Mouse (Mus musculus): ENCODE measurements around the gene Lrrc75b. TPM values are rescaled to one million over a fixed set of nuclear protein-coding genes. Genes with fewer than 3 reads are reported as not detected.

Lrrc75b gene
- polyA plus RNA-seq, 1 experiment: not detected

- Histone ChIP-seq H3K9me3 (replicated peaks; ENCODE audit: control insufficient read depth, insufficient read depth, low read length, poor library complexity, severe bottlenecking) (no peaks in the 10 kb centered on the region), H3K4me3 (ENCODE audit: low read depth, low read length) (no peak overlapping the region), H3K27me3 (ENCODE audit: control insufficient read depth, insufficient read depth, low read length, poor library complexity, severe bottlenecking) (no peaks in the 10 kb centered on the region), H3K36me3 (ENCODE audit: control insufficient read depth, insufficient read depth, low read length, poor library complexity, severe bottlenecking) (peaks cover 56% of the 10 kb centered on the region), H3K9ac (ENCODE audit: low read depth, poor library complexity, severe bottlenecking) (no peak overlapping the region), H3K27ac (ENCODE audit: insufficient read depth, low read length) (no peak overlapping the region), H3K4me1 (ENCODE audit: control insufficient read depth, insufficient read depth, low read length) (no peaks in the 10 kb centered on the region)
- TF ChIP-seq EP300 (IDR thresholded peaks at IDR 0.05; ENCODE audit: insufficient read depth, low read depth, low read length) (no peak), CTCF (IDR thresholded peaks at IDR 0.05; ENCODE audit: low read depth, low read length) (no peak), POLR2A (IDR thresholded peaks at IDR 0.05; ENCODE audit: insufficient read depth, low read length) (no peak)
These were observed 38.5 kb downstream of the Lrrc75b start for GRCm38 (mm10) chr10:75521643-75522042.

DNA sequence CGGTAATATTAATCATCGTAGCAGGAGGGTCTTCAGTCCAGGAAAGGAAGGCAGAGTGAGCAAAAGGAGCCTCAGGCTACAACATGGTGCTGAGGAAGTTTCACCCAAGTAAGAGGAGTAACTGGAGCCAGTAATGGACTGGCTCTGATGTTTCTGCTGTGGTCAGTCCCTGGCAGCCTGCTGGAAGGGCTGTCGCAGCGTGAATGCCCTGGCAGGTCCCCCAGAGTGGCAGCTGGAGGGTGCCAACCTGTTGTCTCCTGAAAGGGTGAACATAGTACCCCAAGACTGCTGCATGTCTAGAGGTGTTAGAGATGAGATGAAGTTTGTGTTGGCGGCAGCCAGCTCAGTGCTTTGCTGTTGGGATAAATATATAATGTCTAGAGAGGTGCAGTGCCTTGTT is 39.5 kb downstream of the Lrrc75b start:
- no peaks in the 10 kb centered on the region for H3K9me3 ChIP-seq (replicated peaks; ENCODE audit: control insufficient read depth, insufficient read depth, low read length, poor library complexity, severe bottlenecking)
- no peak overlapping the region for H3K9ac ChIP-seq (ENCODE audit: low read depth, poor library complexity, severe bottlenecking)
- no peaks in the 10 kb centered on the region for H3K4me1 ChIP-seq (ENCODE audit: control insufficient read depth, insufficient read depth, low read length)
- H3K4me3 ChIP-seq (ENCODE audit: low read depth, low read length): no peak overlapping the region
- H3K27ac ChIP-seq (ENCODE audit: insufficient read depth, low read length): no peak overlapping the region
- TF ChIP-seq CTCF (IDR thresholded peaks at IDR 0.05; ENCODE audit: low read depth, low read length) (no peak), EP300 (IDR thresholded peaks at IDR 0.05; ENCODE audit: insufficient read depth, low read depth, low read length) (no peak)
- peaks cover 56% of the 10 kb centered on the region for H3K36me3 ChIP-seq (ENCODE audit: control insufficient read depth, insufficient read depth, low read length, poor library complexity, severe bottlenecking)
- H3K27me3 ChIP-seq (ENCODE audit: control insufficient read depth, insufficient read depth, low read length, poor library complexity, severe bottlenecking): no peaks in the 10 kb centered on the region

GRCm38 (mm10) chr10:75517758-75518143 is 42.4 kb downstream of the Lrrc75b start, which contains the start of gene Gucd1:
Gene Gucd1, minus strand, starts transcription at chr10:75517972.
- H3K4me3 ChIP-seq (ENCODE audit: low read depth, low read length): peak within 1 kb of the TSS; percentile 100
- no peaks in the 10 kb centered on the region for H3K9me3 ChIP-seq (replicated peaks; ENCODE audit: control insufficient read depth, insufficient read depth, low read length, poor library complexity, severe bottlenecking)
- TF ChIP-seq POLR2A (IDR thresholded peaks at IDR 0.05; ENCODE audit: insufficient read depth, low read length) (peak; percentile 77), EP300 (IDR thresholded peaks at IDR 0.05; ENCODE audit: insufficient read depth, low read depth, low read length) (0 out of 2 replicates have a peak, but pooled peaks have one; percentile 52), CTCF (IDR thresholded peaks at IDR 0.05; ENCODE audit: low read depth, low read length) (no peak)
- peak within 1 kb of the TSS; percentile 94 for H3K9ac ChIP-seq (ENCODE audit: low read depth, poor library complexity, severe bottlenecking)
- peaks cover 29% of the 10 kb centered on the region for H3K36me3 ChIP-seq (ENCODE audit: control insufficient read depth, insufficient read depth, low read length, poor library complexity, severe bottlenecking)
- peak within 1 kb of the TSS; percentile 71 for H3K27ac ChIP-seq (ENCODE audit: insufficient read depth, low read length)
- H3K4me1 ChIP-seq (ENCODE audit: control insufficient read depth, insufficient read depth, low read length): no peaks in the 10 kb centered on the region
- no peaks in the 10 kb centered on the region for H3K27me3 ChIP-seq (ENCODE audit: control insufficient read depth, insufficient read depth, low read length, poor library complexity, severe bottlenecking)

- Histone ChIP-seq H3K9ac (ENCODE audit: low read depth, poor library complexity, severe bottlenecking) (peak within 1 kb of the TSS; percentile 94), H3K27ac (ENCODE audit: insufficient read depth, low read length) (peak within 1 kb of the TSS; percentile 71), H3K9me3 (replicated peaks; ENCODE audit: control insufficient read depth, insufficient read depth, low read length, poor library complexity, severe bottlenecking) (no peaks in the 10 kb centered on the region), H3K27me3 (ENCODE audit: control insufficient read depth, insufficient read depth, low read length, poor library complexity, severe bottlenecking) (no peaks in the 10 kb centered on the region), H3K4me1 (ENCODE audit: control insufficient read depth, insufficient read depth, low read length) (no peaks in the 10 kb centered on the region), H3K4me3 (ENCODE audit: low read depth, low read length) (peak within 1 kb of the TSS; percentile 100), H3K36me3 (ENCODE audit: control insufficient read depth, insufficient read depth, low read length, poor library complexity, severe bottlenecking) (peaks cover 27% of the 10 kb centered on the region)
- TF ChIP-seq CTCF (IDR thresholded peaks at IDR 0.05; ENCODE audit: low read depth, low read length) (no peak), POLR2A (IDR thresholded peaks at IDR 0.05; ENCODE audit: insufficient read depth, low read length) (no peak), EP300 (IDR thresholded peaks at IDR 0.05; ENCODE audit: insufficient read depth, low read depth, low read length) (no peak)
These were observed 42.9 kb downstream of the Lrrc75b start, which contains the start of gene Snrpd3 for GRCm38 (mm10) chr10:75517073-75517757. Gene Snrpd3, plus strand, starts transcription at chr10:75517551.

- Histone ChIP-seq H3K27ac (ENCODE audit: insufficient read depth, low read length) (no peak overlapping the region), H3K4me1 (ENCODE audit: control insufficient read depth, insufficient read depth, low read length) (no peaks in the 10 kb centered on the region), H3K27me3 (ENCODE audit: control insufficient read depth, insufficient read depth, low read length, poor library complexity, severe bottlenecking) (no peaks in the 10 kb centered on the region), H3K36me3 (ENCODE audit: control insufficient read depth, insufficient read depth, low read length, poor library complexity, severe bottlenecking) (peaks cover 22% of the 10 kb centered on the region), H3K9ac (ENCODE audit: low read depth, poor library complexity, severe bottlenecking) (peak overlapping the region; percentile 94), H3K9me3 (replicated peaks; ENCODE audit: control insufficient read depth, insufficient read depth, low read length, poor library complexity, severe bottlenecking) (no peaks in the 10 kb centered on the region), H3K4me3 (ENCODE audit: low read depth, low read length) (peak overlapping the region; percentile 85)
- no peak for TF ChIP-seq CTCF (IDR thresholded peaks at IDR 0.05; ENCODE audit: low read depth, low read length)
- TF ChIP-seq POLR2A (IDR thresholded peaks at IDR 0.05; ENCODE audit: insufficient read depth, low read length): no peak
- no peak for TF ChIP-seq EP300 (IDR thresholded peaks at IDR 0.05; ENCODE audit: insufficient read depth, low read depth, low read length)
These were observed 43.4 kb downstream of the Lrrc75b start for GRCm38 (mm10) chr10:75516724-75517072.

GRCm38 (mm10) chr10:75516038-75516723 is 43.9 kb downstream of the Lrrc75b start:
- Histone ChIP-seq H3K27me3 (ENCODE audit: control insufficient read depth, insufficient read depth, low read length, poor library complexity, severe bottlenecking) (no peaks in the 10 kb centered on the region), H3K4me1 (ENCODE audit: control insufficient read depth, insufficient read depth, low read length) (no peaks in the 10 kb centered on the region), H3K4me3 (ENCODE audit: low read depth, low read length) (peak overlapping the region; percentile 85), H3K27ac (ENCODE audit: insufficient read depth, low read length) (no peak overlapping the region), H3K9me3 (replicated peaks; ENCODE audit: control insufficient read depth, insufficient read depth, low read length, poor library complexity, severe bottlenecking) (no peaks in the 10 kb centered on the region), H3K9ac (ENCODE audit: low read depth, poor library complexity, severe bottlenecking) (peak overlapping the region; percentile 94), H3K36me3 (ENCODE audit: control insufficient read depth, insufficient read depth, low read length, poor library complexity, severe bottlenecking) (peaks cover 19% of the 10 kb centered on the region)
- TF ChIP-seq EP300 (IDR thresholded peaks at IDR 0.05; ENCODE audit: insufficient read depth, low read depth, low read length): no peak
- no peak for TF ChIP-seq POLR2A (IDR thresholded peaks at IDR 0.05; ENCODE audit: insufficient read depth, low read length)

Measured in ES-Bruce4 (cell line).